Mouse (Mus musculus) adrenal gland, postnatal 10 days (tissue): ENCODE data around the gene Dph3. TPM values are rescaled to one million over a fixed set of nuclear protein-coding genes. Genes with fewer than 3 reads are reported as not detected.

ENCODE experiments used
- total RNA-seq, 2 experiments: library from RNA; stranded (reverse); gene quantifications; 2 replicates each; pipeline ENCODE4 v1.2.3; 2021

The Dph3 gene
- total RNA-seq, 2 experiments from 2014 or later: 63.0 to 64.2 TPM

Other genes with a start within 250 kb of the Dph3 start
- gene Galnt15, start 56.7 kb downstream of the Dph3 start, total RNA-seq: 10 to 100 TPM; 10.2 to 10.6 TPM
- 10 to 100 TPM; 49.9 to 59.8 TPM for gene Oxnad1, start 355 bp downstream of the Dph3 start, total RNA-seq
- not detected for gene Msmb, start 56.3 kb upstream of the Dph3 start, total RNA-seq
- 100 to 1,000 TPM; 154 to 170 TPM for gene Ncoa4, start 74.1 kb upstream of the Dph3 start, total RNA-seq
- gene Timm23, start 116.2 kb upstream of the Dph3 start, total RNA-seq: 100 to 1,000 TPM; 159 to 175 TPM
- 10 to 100 TPM; 50.2 to 54.2 TPM for gene Parg, start 116.2 kb upstream of the Dph3 start, total RNA-seq
- gene Ogdhl, start 236.3 kb upstream of the Dph3 start, total RNA-seq: 1 to 10 TPM; 6.2 to 8.1 TPM